Mouse (Mus musculus) cortical plate, adult 2 months (tissue): ENCODE measurements around the gene Rph3a. TPM values are rescaled to one million over a fixed set of nuclear protein-coding genes. Genes with fewer than 3 reads are reported as not detected.
"Not testable (repeated sequence)": the region's sequence is repeated elsewhere in the genome, so short reads cannot be mapped to it uniquely, and the experiment has no call there.

ENCODE experiments used
- H3K27ac ChIP-seq: fragments of 200-500 bp; 2 replicates; pipeline ENCODE4 v1.5.1; 2012; ENCODE audit warnings: low read length, control low read depth, inconsistent platforms; ENCODE audit not compliant: insufficient read depth
- H3K4me1 ChIP-seq: fragments of 200-500 bp; 2 replicates; pipeline ENCODE4 v1.6.1; 2011; ENCODE audit warnings: low read length; ENCODE audit not compliant: control insufficient read depth, insufficient read depth
- H3K4me3 ChIP-seq: fragments of 200-500 bp; 2 replicates; pipeline ENCODE4 v1.5.1; 2011; ENCODE audit warnings: mild to moderate bottlenecking, low read length, control low read depth; ENCODE audit not compliant: insufficient read depth
- CTCF ChIP-seq: fragments of 200-500 bp; IDR thresholded peaks from 2 replicates; pipeline ENCODE4 v1.5.1; 2011; ENCODE audit warnings: mild to moderate bottlenecking, control low read depth, low read length; ENCODE audit not compliant: insufficient read depth; ENCODE audit errors: extremely low read depth
- POLR2A ChIP-seq: fragments of 200-500 bp; IDR thresholded peaks from 2 replicates; pipeline ENCODE4 v1.6.1; 2011; ENCODE audit warnings: mild to moderate bottlenecking, low read length, control low read depth; ENCODE audit not compliant: insufficient read depth; ENCODE audit errors: extremely low read depth
- polyA plus RNA-seq: library from polyadenylated mRNA; depleted of rRNA; stranded (reverse); fragments of >200 nt; gene quantifications from 2 replicates; pipeline ENCODE4 v1.2.3, GENCODE M21; 2012

Rph3a gene
- polyA plus RNA-seq, 1 experiment, result 278 TPM

- no peaks in the 10 kb centered on the region for H3K4me1 ChIP-seq
- H3K27ac ChIP-seq, result no peak overlapping the region
- TF ChIP-seq CTCF (no peak), POLR2A (no peak)
- H3K4me3 ChIP-seq, result no peak overlapping the region
Observed at GRCm38 (mm10) chr5:120920296-120920695, 89.6 kb downstream of the Rph3a start.

GRCm38 (mm10) chr5:120919156-120919935 lies 90.5 kb downstream of the Rph3a start:
- not testable (repeated sequence) for H3K4me1 ChIP-seq, H3K4me3 ChIP-seq, H3K27ac ChIP-seq

GRCm38 (mm10) chr5:120914204-120914603 lies 95.7 kb downstream of the Rph3a start, which contains the start of gene Oas1d:
Oas1d (plus strand) TSS chr5:120914536.
- H3K4me3 ChIP-seq, H3K27ac ChIP-seq, H3K4me1 ChIP-seq: not testable (repeated sequence)

- TF ChIP-seq POLR2A (no peak), CTCF (no peak)
- H3K4me3 ChIP-seq, result no peak overlapping the region
- H3K4me1 ChIP-seq, result no peaks in the 10 kb centered on the region
- H3K27ac ChIP-seq, result no peak overlapping the region
Observed at GRCm38 (mm10) chr5:120908196-120908920, 101.5 kb downstream of the Rph3a start.

GRCm38 (mm10) chr5:120906791-120907733 lies 102.8 kb downstream of the Rph3a start, which contains the start of gene Oas1a:
Oas1a (minus strand) TSS chr5:120907521.
- H3K27ac ChIP-seq, H3K4me3 ChIP-seq, H3K4me1 ChIP-seq: not testable (repeated sequence)

- H3K4me3 ChIP-seq, result no peak overlapping the region
- no peak overlapping the region for H3K27ac ChIP-seq
- TF ChIP-seq POLR2A (no peak), CTCF (no peak)
- H3K4me1 ChIP-seq, result no peaks in the 10 kb centered on the region
Observed at GRCm38 (mm10) chr5:120902056-120902455, 107.8 kb downstream of the Rph3a start.

- no peak for TF ChIP-seq CTCF
- TF ChIP-seq POLR2A, result no peak
- Histone ChIP-seq H3K27ac (no peak overlapping the region), H3K4me1 (no peaks in the 10 kb centered on the region), H3K4me3 (no peak overlapping the region)
Observed at GRCm38 (mm10) chr5:120900666-120901065, 109.2 kb downstream of the Rph3a start.

GRCm38 (mm10) chr5:120898726-120899125 lies 111.2 kb downstream of the Rph3a start:
- H3K27ac ChIP-seq, result no peak overlapping the region
- TF ChIP-seq POLR2A (no peak), CTCF (no peak)
- H3K4me1 ChIP-seq, result no peaks in the 10 kb centered on the region
- no peak overlapping the region for H3K4me3 ChIP-seq

- TF ChIP-seq CTCF (no peak), POLR2A (no peak)
- Histone ChIP-seq H3K27ac (no peak overlapping the region), H3K4me1 (no peaks in the 10 kb centered on the region), H3K4me3 (no peak overlapping the region)
Observed at GRCm38 (mm10) chr5:120898307-120898706, 111.6 kb downstream of the Rph3a start.

GRCm38 (mm10) chr5:120895231-120895900 lies 114.5 kb downstream of the Rph3a start:
- Histone ChIP-seq H3K4me3 (no peak overlapping the region), H3K27ac (no peak overlapping the region), H3K4me1 (no peaks in the 10 kb centered on the region)
- no peak for TF ChIP-seq CTCF
- TF ChIP-seq POLR2A, result no peak

- H3K4me1 ChIP-seq, H3K4me3 ChIP-seq, H3K27ac ChIP-seq: not testable (repeated sequence)
Observed at GRCm38 (mm10) chr5:120894692-120895091, 115.2 kb downstream of the Rph3a start.

GRCm38 (mm10) chr5:120893866-120894265 lies 116.0 kb downstream of the Rph3a start:
- not testable (repeated sequence) for H3K4me3 ChIP-seq, H3K27ac ChIP-seq, H3K4me1 ChIP-seq
